Mouse (Mus musculus) liver, embryonic 13.5 days (tissue): ENCODE measurements around the gene Pom121l2. TPM values are rescaled to one million over a fixed set of nuclear protein-coding genes. Genes with fewer than 3 reads are reported as not detected.

Experiments
- ATAC-seq: fragments of 200-750 bp; cut with Nextera tagmentation; 2 replicates; pipeline ENCODE4 v1.8.0; 2017; ENCODE audit warnings: low read depth, mild to moderate bottlenecking, moderate number of reproducible peaks, moderate library complexity
- DNase-seq: peaks from one replicate; pipeline ENCODE4 v3.0.0; 2022
- H3K27ac ChIP-seq: fragments of 300-500 bp; sonication (generic); 2 replicates; pipeline ENCODE4 v1.5.1; 2015; ENCODE audit warnings: moderate library complexity, mild to moderate bottlenecking, inconsistent platforms
- H3K27me3 ChIP-seq: fragments of 300-500 bp; sonication (generic); 2 replicates; pipeline ENCODE4 v1.6.1; 2015; ENCODE audit warnings: mild to moderate bottlenecking, inconsistent platforms
- H3K36me3 ChIP-seq: fragments of 300-500 bp; sonication (generic); 2 replicates; pipeline ENCODE4 v1.6.1; 2015; ENCODE audit warnings: mild to moderate bottlenecking, inconsistent platforms
- H3K4me1 ChIP-seq: fragments of 300-500 bp; sonication (generic); replicated peaks from 2 replicates; pipeline ENCODE4 v1.6.1; 2015; ENCODE audit warnings: inconsistent platforms
- H3K4me2 ChIP-seq: fragments of 300-500 bp; sonication (generic); 2 replicates; pipeline ENCODE4 v1.6.1; 2015; ENCODE audit warnings: inconsistent platforms, mild to moderate bottlenecking, moderate library complexity
- H3K4me3 ChIP-seq: fragments of 300-500 bp; sonication (generic); replicated peaks from 2 replicates; pipeline ENCODE4 v1.5.1; 2015; ENCODE audit warnings: mild to moderate bottlenecking, inconsistent platforms
- H3K9ac ChIP-seq: fragments of 300-500 bp; sonication (generic); 2 replicates; pipeline ENCODE4 v1.6.1; 2015; ENCODE audit warnings: mild to moderate bottlenecking, inconsistent platforms
- H3K9me3 ChIP-seq: fragments of 300-500 bp; sonication (generic); replicated peaks from 2 replicates; pipeline ENCODE4 v1.6.1; 2016; ENCODE audit warnings: inconsistent platforms
- WGBS: fragments of 180-500 bp; shearing (Covaris S2); methylation state at CpG from one replicate; pipeline ENCODE4 v1.1.7; 2015; ENCODE audit not compliant: insufficient replicate concordance; 5-methylcytosine and 5-hydroxymethylcytosine counted together
- polyA plus RNA-seq: library from polyadenylated mRNA; unstranded; fragments of >200 nt; fragmentation: Nextera tagmentation; extraction: Ambion mirVana; gene quantifications from 2 replicates; pipeline ENCODE4 v1.2.1, GENCODE M21; 2015

Gene Pom121l2
- not detected in 2 replicates for polyA plus RNA-seq

GRCm38 (mm10) chr13:21980981-21981802 is at the start of gene Pom121l2:
Gene Pom121l2, plus strand, starts transcription at chr13:21981194.
- peak within 1 kb of the TSS; percentile 48 for H3K4me3 ChIP-seq
- peaks cover 82% of the 10 kb centered on the region for H3K27me3 ChIP-seq
- DNase-seq: no peak
- under 1% methylated on average over 58 of the region's 58 CpGs for WGBS
- H3K27ac ChIP-seq: no peak within 1 kb of the TSS
- peak within 1 kb of the TSS; percentile 63 for H3K4me2 ChIP-seq
- peaks cover 10% of the 10 kb centered on the region for H3K4me1 ChIP-seq
- H3K9ac ChIP-seq: peak within 1 kb of the TSS; percentile 8
- ATAC-seq: no peak
- H3K36me3 ChIP-seq: no peaks in the 10 kb centered on the region
- H3K9me3 ChIP-seq: no peaks in the 10 kb centered on the region

GRCm38 (mm10) chr13:21931740-21932139 is 49.3 kb upstream of the Pom121l2 start:
- WGBS: 48% methylated on average over 6 of the region's 6 CpGs

DNA sequence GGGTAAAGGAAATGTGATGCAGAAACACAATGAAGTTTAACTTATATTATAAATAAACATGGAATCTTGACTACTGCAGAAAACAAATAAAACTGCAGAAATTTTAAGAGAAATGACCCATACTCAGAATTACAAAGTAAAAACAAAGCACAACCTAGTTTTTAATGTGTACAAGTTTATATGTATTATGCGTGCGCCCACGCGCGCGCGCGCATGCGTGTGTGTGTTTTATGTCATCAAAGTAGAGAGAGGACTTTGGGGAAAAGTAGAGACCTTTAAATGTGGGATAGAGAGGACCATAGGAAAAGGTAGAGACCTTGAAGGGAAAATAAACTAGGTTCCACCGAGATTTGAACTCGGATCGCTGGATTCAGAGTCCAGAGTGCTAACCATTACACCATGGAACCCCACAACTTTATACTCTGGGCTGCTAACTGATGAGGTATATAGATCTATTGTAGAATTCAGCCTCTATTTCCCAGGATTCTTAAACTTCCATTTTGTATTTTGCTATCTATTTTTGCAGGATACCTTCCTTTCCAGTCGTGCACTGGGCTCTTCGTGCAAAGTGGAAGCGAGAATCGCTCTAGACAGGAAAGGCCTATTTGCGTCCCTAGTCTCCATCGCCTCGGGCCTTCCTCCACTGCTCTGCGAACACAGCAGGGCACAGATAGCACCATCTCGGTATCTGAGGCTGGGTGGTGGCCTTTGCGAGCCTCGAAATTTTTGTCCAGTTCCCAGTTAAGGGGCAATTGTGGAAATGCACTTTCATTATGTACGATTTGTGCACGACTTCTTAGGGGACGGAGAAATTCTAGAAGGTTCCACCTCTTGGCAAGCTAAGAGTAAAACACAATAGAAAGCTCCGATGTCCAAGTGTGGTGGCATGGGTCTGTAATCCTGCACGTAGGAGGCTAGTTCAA is 47.1 kb upstream of the Pom121l2 start:
- peak overlapping the region; percentile 67 for H3K4me2 ChIP-seq
- H3K27me3 ChIP-seq: no peaks in the 10 kb centered on the region
- peak overlapping the region; percentile 59 for H3K9ac ChIP-seq
- H3K36me3 ChIP-seq: no peaks in the 10 kb centered on the region
- H3K27ac ChIP-seq: peak overlapping the region; percentile 70
- no peaks in the 10 kb centered on the region for H3K9me3 ChIP-seq
- peak overlapping the region; percentile 54 for H3K4me3 ChIP-seq
- WGBS: 5% methylated on average over 28 of the region's 28 CpGs
- peak; percentile 51 for ATAC-seq
- peak; percentile 53 for DNase-seq
- H3K4me1 ChIP-seq: peaks cover 58% of the 10 kb centered on the region

More at GRCm38 (mm10) chr13:21931740-21932139, 49.3 kb upstream of the Pom121l2 start:
- peak overlapping the region; percentile 47 for H3K4me2 ChIP-seq
- no peak overlapping the region for H3K27ac ChIP-seq
- no peaks in the 10 kb centered on the region for H3K9me3 ChIP-seq
- no peak for ATAC-seq
- peaks cover 56% of the 10 kb centered on the region for H3K4me1 ChIP-seq
- H3K9ac ChIP-seq: no peak overlapping the region
- 0 out of 2 replicates have a peak overlapping the region, but pooled peaks have one; percentile 2 for H3K4me3 ChIP-seq
- no peaks in the 10 kb centered on the region for H3K27me3 ChIP-seq
- DNase-seq: no peak
- no peaks in the 10 kb centered on the region for H3K36me3 ChIP-seq

GRCm38 (mm10) chr13:21934982-21935791 is 45.8 kb upstream of the Pom121l2 start:
- Histone ChIP-seq H3K9ac (peak overlapping the region; percentile 59; the same call in 1 of the 2 replicates), H3K36me3 (no peaks in the 10 kb centered on the region), H3K27ac (peak overlapping the region; percentile 70; the same call in 1 of the 2 replicates), H3K4me1 (peaks cover 55% of the 10 kb centered on the region), H3K27me3 (no peaks in the 10 kb centered on the region), H3K4me3 (peak overlapping the region; percentile 56), H3K9me3 (no peaks in the 10 kb centered on the region), H3K4me2 (peak overlapping the region; percentile 72)
- no peak for ATAC-seq
- DNase-seq: peak; percentile 75
- 9% methylated on average over 17 of the region's 17 CpGs for WGBS

- H3K9me3 ChIP-seq: no peaks in the 10 kb centered on the region
- H3K4me3 ChIP-seq: peak overlapping the region; percentile 56
- peak overlapping the region; percentile 64 for H3K9ac ChIP-seq
- no peak for DNase-seq
- no peaks in the 10 kb centered on the region for H3K36me3 ChIP-seq
- peak overlapping the region; percentile 14; the same call in 1 of the 2 replicates for H3K27ac ChIP-seq
- H3K4me1 ChIP-seq: peaks cover 51% of the 10 kb centered on the region
- H3K4me2 ChIP-seq: peak overlapping the region; percentile 72
- under 1% methylated on average over 7 of the region's 7 CpGs for WGBS
- no peaks in the 10 kb centered on the region for H3K27me3 ChIP-seq
- ATAC-seq: no peak
These were observed 45.2 kb upstream of the Pom121l2 start for GRCm38 (mm10) chr13:21935833-21936232.

GRCm38 (mm10) chr13:21936968-21937367 is 44.0 kb upstream of the Pom121l2 start:
- under 1% methylated on average over 17 of the region's 17 CpGs for WGBS
- Histone ChIP-seq H3K27ac (peak overlapping the region; percentile 45; the same call in 1 of the 2 replicates), H3K36me3 (no peaks in the 10 kb centered on the region), H3K9ac (peak overlapping the region; percentile 64), H3K4me3 (peak overlapping the region; percentile 56), H3K9me3 (no peaks in the 10 kb centered on the region), H3K27me3 (no peaks in the 10 kb centered on the region), H3K4me1 (peaks cover 50% of the 10 kb centered on the region), H3K4me2 (peak overlapping the region; percentile 72)
- DNase-seq (peak; percentile 89), ATAC-seq (peak; percentile 84)

- Histone ChIP-seq H3K27me3 (no peaks in the 10 kb centered on the region), H3K36me3 (no peaks in the 10 kb centered on the region), H3K9ac (peak overlapping the region; percentile 56), H3K27ac (no peak overlapping the region), H3K4me2 (peak overlapping the region; percentile 72), H3K4me3 (peak overlapping the region; percentile 57), H3K9me3 (no peaks in the 10 kb centered on the region), H3K4me1 (peaks cover 38% of the 10 kb centered on the region)
- WGBS: under 1% methylated on average over 19 of the region's 19 CpGs
- DNase-seq: peak; percentile 85
- peak; percentile 63 for ATAC-seq
These were observed 40.8 kb upstream of the Pom121l2 start for GRCm38 (mm10) chr13:21940213-21940612.

- DNase-seq (peak; percentile 73), ATAC-seq (peak; percentile 40)
- peaks cover 42% of the 10 kb centered on the region for H3K4me1 ChIP-seq
- H3K9me3 ChIP-seq: no peaks in the 10 kb centered on the region
- under 1% methylated on average over 16 of the region's 16 CpGs for WGBS
- peak overlapping the region; percentile 72 for H3K4me2 ChIP-seq
- no peaks in the 10 kb centered on the region for H3K36me3 ChIP-seq
- H3K27ac ChIP-seq: no peak overlapping the region; the same call in 1 of the 2 replicates
- H3K9ac ChIP-seq: peak overlapping the region; percentile 56
- peak overlapping the region; percentile 57 for H3K4me3 ChIP-seq
- H3K27me3 ChIP-seq: no peaks in the 10 kb centered on the region
These were observed 40.1 kb upstream of the Pom121l2 start for GRCm38 (mm10) chr13:21940811-21941321.

- H3K4me1 ChIP-seq: peaks cover 24% of the 10 kb centered on the region
- H3K36me3 ChIP-seq: no peaks in the 10 kb centered on the region
- ATAC-seq (no peak), DNase-seq (no peak)
- 75% methylated on average over 1 of the region's 1 CpGs for WGBS
- no peak overlapping the region for H3K9ac ChIP-seq
- no peaks in the 10 kb centered on the region for H3K9me3 ChIP-seq
- H3K4me2 ChIP-seq: 0 out of 2 replicates have a peak overlapping the region, but pooled peaks have one; percentile 85
- H3K4me3 ChIP-seq: no peak overlapping the region
- no peak overlapping the region for H3K27ac ChIP-seq
- H3K27me3 ChIP-seq: no peaks in the 10 kb centered on the region
These were observed 37.4 kb upstream of the Pom121l2 start for GRCm38 (mm10) chr13:21943644-21944043.

GRCm38 (mm10) chr13:21944592-21944925 is 36.4 kb upstream of the Pom121l2 start:
- DNase-seq (no peak), ATAC-seq (0 out of 2 replicates have a peak, but pooled peaks have one; percentile 16)
- H3K27ac ChIP-seq: no peak overlapping the region
- H3K4me3 ChIP-seq: peak overlapping the region; percentile 73
- H3K4me1 ChIP-seq: peaks cover 24% of the 10 kb centered on the region
- WGBS: under 1% methylated on average over 7 of the region's 7 CpGs
- peak overlapping the region; percentile 85 for H3K4me2 ChIP-seq
- H3K9me3 ChIP-seq: no peaks in the 10 kb centered on the region
- H3K9ac ChIP-seq: peak overlapping the region; percentile 74
- H3K36me3 ChIP-seq: no peaks in the 10 kb centered on the region
- H3K27me3 ChIP-seq: no peaks in the 10 kb centered on the region
